Mouse (Mus musculus): Measurements from ENCODE around the gene Zfp354b. TPM values are rescaled to one million over a fixed set of nuclear protein-coding genes. Genes with fewer than 3 reads are reported as not detected.

Gene Zfp354b
- not detected for total RNA-seq (2023)

DNA sequence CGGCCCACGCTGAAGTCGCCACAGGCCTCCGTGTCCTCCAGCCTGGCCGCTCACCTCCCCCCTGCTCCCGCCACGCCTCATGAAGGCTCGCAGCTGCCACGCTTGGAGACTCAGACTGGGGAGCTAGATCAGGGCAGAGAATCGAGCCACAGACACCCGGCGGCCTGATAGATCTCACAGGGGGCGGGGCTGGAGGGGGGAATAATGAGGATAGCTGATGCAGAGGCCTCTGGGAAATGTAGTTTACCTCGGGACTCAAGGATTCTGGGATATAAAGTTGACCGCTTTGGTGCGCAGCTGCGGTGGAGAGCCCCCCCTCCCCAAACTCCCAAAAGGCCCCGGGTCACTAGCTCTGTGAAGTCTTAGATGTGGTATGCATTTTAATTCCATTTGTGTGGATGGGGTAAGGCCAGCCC is at the start of gene Zfp354b:
TSS of gene Zfp354b (minus strand) at position 183 of the 416 bp plus-strand sequence.

DNA sequence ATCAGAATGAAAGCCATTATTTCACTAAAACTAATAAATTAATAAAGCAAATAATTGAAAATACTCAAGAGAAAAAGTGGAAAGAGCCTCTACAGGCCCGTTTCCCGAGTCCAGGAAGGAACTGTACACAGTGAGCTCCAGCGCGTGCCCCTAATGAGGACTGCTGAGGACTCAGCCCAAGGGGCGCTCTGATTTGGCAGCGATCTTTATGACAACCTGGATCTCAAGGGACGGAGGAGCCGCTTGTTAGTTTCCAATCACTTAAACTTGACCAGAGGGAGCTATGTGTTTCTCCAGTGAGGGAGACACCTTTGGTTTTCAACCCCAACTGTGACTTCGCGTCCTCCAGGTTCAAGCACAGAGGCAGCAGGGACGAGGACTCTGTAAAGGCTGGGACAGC is 34.8 kb upstream of the Zfp354b start, which contains the start of gene Olfr1378:
TSS of gene Olfr1378 (plus strand) at position 301 of the 400 bp plus-strand sequence.

DNA sequence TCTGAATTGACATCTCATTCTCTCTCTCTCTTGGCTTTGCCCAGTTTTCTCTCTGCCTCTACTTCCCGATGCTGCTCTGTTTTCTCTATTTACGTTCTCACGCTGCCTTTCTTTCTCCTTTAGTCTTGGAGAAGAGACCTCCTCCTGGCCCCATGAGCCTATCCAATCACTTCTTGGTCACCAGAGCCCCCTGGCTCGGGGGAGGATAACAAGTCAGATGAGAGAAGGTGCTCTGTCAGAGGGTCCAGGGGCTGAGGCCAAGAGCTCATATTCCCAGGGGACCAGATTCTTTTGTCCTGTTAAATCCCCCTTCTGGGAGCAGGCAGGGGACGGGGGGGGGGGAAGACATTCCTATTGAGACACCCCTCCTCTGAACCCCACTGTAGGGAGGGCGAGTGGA is 22.2 kb upstream of the Zfp354b start, which contains the start of gene Prop1:
TSS of gene Prop1 (minus strand) at position 101 of the 400 bp plus-strand sequence.

DNA sequence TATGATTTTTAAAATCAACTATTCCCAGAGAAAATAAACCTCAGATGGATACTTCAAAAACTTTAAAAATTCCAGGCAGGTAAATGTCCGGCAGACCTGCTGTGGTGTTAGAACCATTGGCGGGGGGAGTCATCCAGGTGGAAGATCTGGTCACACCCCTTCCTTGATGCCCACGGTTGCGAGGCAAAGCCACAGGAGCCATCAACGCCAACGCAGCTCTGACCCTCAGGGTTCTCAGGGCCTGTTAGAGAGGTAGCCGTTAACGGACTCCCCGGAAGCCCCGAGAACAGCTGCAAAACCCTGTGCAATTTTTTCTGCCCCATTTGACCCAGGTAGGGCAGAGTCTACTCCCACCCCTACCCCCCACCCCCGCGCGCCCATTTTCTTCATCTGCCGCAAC is 12.1 kb upstream of the Zfp354b start, which contains the start of gene 4933414I15Rik:
TSS of gene 4933414I15Rik (minus strand) at position 260 of the 400 bp plus-strand sequence.

DNA sequence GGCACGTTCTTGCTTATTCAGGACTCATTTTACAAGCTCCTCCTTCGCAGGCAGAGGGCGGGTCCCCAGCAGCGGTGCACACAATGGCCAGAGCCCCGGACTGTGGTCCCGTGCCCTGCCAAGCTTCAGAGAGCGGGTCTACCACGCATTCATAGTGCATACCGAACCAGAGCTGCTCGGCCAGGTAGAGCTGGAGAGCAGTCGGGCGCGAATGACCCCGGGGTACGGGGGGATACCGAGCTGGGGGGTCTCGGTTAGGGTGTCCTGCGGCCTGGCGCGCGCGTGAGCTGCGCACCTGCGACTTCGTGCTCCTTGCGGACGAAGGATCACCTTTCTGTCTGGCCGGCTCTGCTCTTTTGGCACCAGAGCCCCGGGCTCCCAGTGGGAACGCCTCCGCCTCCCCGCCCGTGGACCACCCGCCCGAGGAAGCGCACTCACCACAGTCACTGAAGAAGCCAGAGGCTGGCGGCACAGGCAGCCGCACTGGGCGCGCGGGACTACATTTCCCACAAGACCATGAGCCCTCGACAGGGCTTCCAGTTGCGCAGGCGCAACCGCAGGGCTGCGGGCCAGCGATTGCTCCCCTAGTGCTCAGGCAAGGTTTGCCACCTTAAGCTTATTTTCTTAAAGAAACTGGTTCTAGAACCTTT is 15.6 kb downstream of the Zfp354b start, which contains the start of gene Zfp2:
TSS of gene Zfp2 (minus strand) at position 495 of the 650 bp plus-strand sequence.

DNA sequence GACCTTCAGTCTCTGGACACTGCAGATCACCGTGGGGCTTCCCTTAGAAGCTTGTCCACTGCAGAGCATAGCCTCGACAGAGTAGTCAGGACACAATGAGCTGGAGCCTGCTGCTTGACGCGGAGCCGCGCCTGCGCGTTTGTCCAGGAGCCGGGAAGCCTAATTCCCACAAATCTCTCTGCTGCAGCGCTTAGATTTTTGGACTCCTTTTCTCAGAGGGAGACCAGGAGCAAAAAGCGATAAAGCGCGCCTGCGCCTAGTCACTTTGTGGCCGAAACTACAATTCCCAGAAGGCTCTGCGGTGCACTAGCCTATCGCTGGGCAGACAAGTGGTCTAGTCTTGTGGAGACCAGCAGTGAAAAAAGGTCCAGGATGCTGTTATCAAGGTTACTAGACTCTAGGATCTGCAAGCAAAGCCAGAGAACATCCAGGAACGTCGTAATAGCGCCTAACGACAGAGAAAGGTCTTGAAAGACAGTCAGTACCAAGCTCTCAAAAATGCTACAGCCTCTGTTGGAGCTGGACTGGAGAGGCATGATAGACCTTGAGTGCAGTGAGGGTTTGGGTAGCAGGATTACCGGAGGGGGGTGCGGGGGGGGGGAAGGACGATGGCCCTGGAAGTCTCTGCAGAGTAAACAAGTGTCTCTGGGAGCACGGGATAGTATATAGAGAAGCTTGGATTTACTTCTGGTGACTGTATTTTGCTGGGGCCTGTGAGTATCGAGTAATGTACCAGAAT is 43.9 kb downstream of the Zfp354b start, which contains the start of gene Zfp454:
TSS of gene Zfp454 (minus strand) at position 262 of the 739 bp plus-strand sequence.

Other genes with a start within 250 kb of the Zfp354b start
- 10 to 100 TPM; 16.2 to 21.5 TPM for gene Zfp354c, start 103.9 kb downstream of the Zfp354b start, total RNA-seq (2023)
- under 1 TPM; 0.41 to 0.90 TPM for gene Zfp879, start 90.1 kb downstream of the Zfp354b start, total RNA-seq (2023)
- gene Grm6, start 80.9 kb downstream of the Zfp354b start, total RNA-seq (2023), result 10 to 100 TPM; 10.3 to 12.8 TPM
- gene Zfp454, start 44.0 kb downstream of the Zfp354b start, total RNA-seq (2023), result under 1 TPM; 0.38 to 0.39 TPM
- 1 to 10 TPM; 2.1 to 2.4 TPM for gene Zfp2, start 15.5 kb downstream of the Zfp354b start, total RNA-seq (2023)
- not detected for gene 4933414I15Rik, start 12.1 kb upstream of the Zfp354b start, total RNA-seq (2023)
- gene Prop1, start 22.1 kb upstream of the Zfp354b start, total RNA-seq (2023), result not detected
- not detected for gene Olfr1378, start 34.9 kb upstream of the Zfp354b start, total RNA-seq (2023)
- gene Olfr1377, start 50.3 kb upstream of the Zfp354b start, total RNA-seq (2023), result not detected
- not detected for gene Olfr51, start 72.0 kb upstream of the Zfp354b start, total RNA-seq (2023)
- not detected for gene Olfr54, start 82.6 kb upstream of the Zfp354b start, total RNA-seq (2023)
- gene Olfr1375, start 116.5 kb upstream of the Zfp354b start, total RNA-seq (2023), result not detected
- not detected for gene Zfp354a, start 127.6 kb upstream of the Zfp354b start, total RNA-seq (2023)